Mouse (Mus musculus) liver, adult 2 months (tissue): ENCODE results near the gene Tmem132d. TPM values are rescaled to one million over a fixed set of nuclear protein-coding genes. Genes with fewer than 3 reads are reported as not detected.

Experiments used
- DNase-seq: peaks from one replicate; pipeline ENCODE4 v3.0.0-alpha.2; 2011; ENCODE audit warnings: low read depth, low spot score; ENCODE audit errors: extremely low read depth
- H3K27ac ChIP-seq: fragments of 200-500 bp; replicated peaks from 2 replicates; pipeline ENCODE4 v1.5.1; 2012; ENCODE audit warnings: low read depth, mild to moderate bottlenecking, control low read depth, inconsistent platforms, low read length; ENCODE audit not compliant: insufficient read depth
- H3K27me3 ChIP-seq: fragments of 200-500 bp; 2 replicates; pipeline ENCODE4 v1.6.1; 2012; ENCODE audit warnings: mild to moderate bottlenecking, moderate library complexity, low read length, inconsistent platforms; ENCODE audit not compliant: control insufficient read depth, insufficient read depth
- H3K36me3 ChIP-seq: fragments of 200-500 bp; 2 replicates; pipeline ENCODE4 v1.6.1; 2012; ENCODE audit warnings: low read length, inconsistent platforms; ENCODE audit not compliant: control insufficient read depth, insufficient read depth
- H3K4me1 ChIP-seq: fragments of 200-500 bp; 2 replicates; pipeline ENCODE4 v1.6.1; 2011; ENCODE audit warnings: low read length; ENCODE audit not compliant: control insufficient read depth, insufficient read depth
- H3K4me3 ChIP-seq: fragments of 200-500 bp; 2 replicates; pipeline ENCODE4 v1.5.1; 2011; ENCODE audit warnings: low read depth, mild to moderate bottlenecking, control low read depth, low read length, moderate library complexity; ENCODE audit not compliant: insufficient read depth
- H3K79me2 ChIP-seq: fragments of 200-500 bp; 2 replicates; pipeline ENCODE4 v1.6.1; 2012; ENCODE audit warnings: inconsistent platforms, mild to moderate bottlenecking, low read length, moderate library complexity; ENCODE audit not compliant: control insufficient read depth, insufficient read depth
- H3K9ac ChIP-seq: fragments of 200-500 bp; 2 replicates; pipeline ENCODE4 v1.6.1; 2012; ENCODE audit warnings: low read depth, mild to moderate bottlenecking, control low read depth, inconsistent platforms, low read length
- CTCF ChIP-seq: fragments of 200-500 bp; IDR thresholded peaks from 2 replicates; pipeline ENCODE4 v1.5.1; 2011; ENCODE audit warnings: low read depth, low read length, control low read depth
- POLR2A ChIP-seq: fragments of 200-500 bp; IDR thresholded peaks from 2 replicates; pipeline ENCODE4 v1.6.1; 2011; ENCODE audit warnings: low read length, control low read depth; ENCODE audit not compliant: insufficient read depth; ENCODE audit errors: extremely low read depth
- WGBS: fragments of 180-500 bp; shearing (Covaris S2); methylation state at CpG from one replicate; pipeline ENCODE4 v1.1.7; 2018; 5-methylcytosine and 5-hydroxymethylcytosine counted together
- polyA plus RNA-seq: library from polyadenylated mRNA; depleted of rRNA; stranded (reverse); fragments of >200 nt; gene quantifications from 2 replicates; pipeline ENCODE4 v1.2.3, GENCODE M21; 2012
- total RNA-seq: library from RNA; depleted of rRNA; stranded (reverse); fragments of >200 nt; gene quantifications from 2 replicates; pipeline ENCODE4 v1.2.3, GENCODE M21; 2014

Tmem132d gene
- total and polyA plus RNA-seq, 2 experiments, result not detected

- Histone ChIP-seq H3K27me3 (no peaks in the 10 kb centered on the region), H3K27ac (no peak overlapping the region), H3K4me3 (no peak overlapping the region), H3K4me1 (no peaks in the 10 kb centered on the region), H3K9ac (no peak overlapping the region), H3K36me3 (no peaks in the 10 kb centered on the region), H3K79me2 (no peaks in the 10 kb centered on the region)
- DNase-seq, result no peak
- no peak for TF ChIP-seq CTCF
- no peak for TF ChIP-seq POLR2A
- WGBS, result 86% methylated on average over 17 of the region's 17 CpGs
Observed at GRCm38 (mm10) chr5:128204685-128205320, 228.1 kb downstream of the Tmem132d start.

- H3K36me3 ChIP-seq, result no peaks in the 10 kb centered on the region
- no peak overlapping the region for H3K27ac ChIP-seq
- H3K4me3 ChIP-seq, result no peak overlapping the region
- H3K9ac ChIP-seq, result no peak overlapping the region
- TF ChIP-seq CTCF (no peak), POLR2A (no peak)
- H3K79me2 ChIP-seq, result no peaks in the 10 kb centered on the region
- no peak for DNase-seq
- H3K4me1 ChIP-seq, result no peaks in the 10 kb centered on the region
- WGBS, result 53% methylated on average over 9 of the region's 9 CpGs
- H3K27me3 ChIP-seq, result no peaks in the 10 kb centered on the region
Observed at GRCm38 (mm10) chr5:128203879-128204581, 228.8 kb downstream of the Tmem132d start.

DNA sequence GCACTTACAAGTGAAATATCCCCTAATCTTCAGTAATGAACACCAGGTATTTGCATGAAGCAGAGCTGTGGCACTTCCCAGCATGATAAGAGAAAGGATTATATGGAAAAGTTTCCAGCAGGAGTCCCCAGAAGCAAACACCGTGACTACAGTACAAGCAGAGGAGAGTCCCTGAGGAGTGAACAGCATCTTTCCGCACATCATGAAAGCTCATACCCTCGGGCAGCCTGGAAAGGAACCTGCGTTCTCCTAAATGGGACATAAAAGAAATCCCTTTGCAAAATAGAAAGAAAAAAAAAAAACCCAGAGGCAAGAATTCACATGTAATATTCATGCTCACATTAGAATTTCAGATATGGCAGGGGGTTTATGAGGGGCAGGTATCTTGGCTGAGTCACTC, 238.8 kb downstream of the Tmem132d start:
- no peak overlapping the region for H3K27ac ChIP-seq
- H3K9ac ChIP-seq, result no peak overlapping the region
- no peaks in the 10 kb centered on the region for H3K79me2 ChIP-seq
- H3K4me1 ChIP-seq, result no peaks in the 10 kb centered on the region
- TF ChIP-seq CTCF (no peak), POLR2A (no peak)
- H3K27me3 ChIP-seq, result no peaks in the 10 kb centered on the region
- 77% methylated on average over 4 of the region's 4 CpGs for WGBS
- no peaks in the 10 kb centered on the region for H3K36me3 ChIP-seq
- no peak overlapping the region for H3K4me3 ChIP-seq
- DNase-seq, result no peak

GRCm38 (mm10) chr5:128192485-128193055, 240.3 kb downstream of the Tmem132d start:
- Histone ChIP-seq H3K27me3 (no peaks in the 10 kb centered on the region), H3K36me3 (no peaks in the 10 kb centered on the region), H3K27ac (no peak overlapping the region), H3K4me3 (no peak overlapping the region), H3K9ac (no peak overlapping the region), H3K79me2 (no peaks in the 10 kb centered on the region), H3K4me1 (no peaks in the 10 kb centered on the region)
- WGBS, result 80% methylated on average over 6 of the region's 6 CpGs
- DNase-seq, result no peak
- no peak for TF ChIP-seq CTCF
- no peak for TF ChIP-seq POLR2A

GRCm38 (mm10) chr5:128191710-128192109, 241.2 kb downstream of the Tmem132d start:
- WGBS, result 83% methylated on average over 9 of the region's 9 CpGs
- H3K27me3 ChIP-seq, result 0 out of 2 replicates have a peak, but pooled peaks cover 1% of the 10 kb centered on the region
- H3K4me3 ChIP-seq, result no peak overlapping the region
- TF ChIP-seq CTCF (no peak), POLR2A (no peak)
- no peaks in the 10 kb centered on the region for H3K36me3 ChIP-seq
- H3K4me1 ChIP-seq, result no peaks in the 10 kb centered on the region
- no peak overlapping the region for H3K9ac ChIP-seq
- no peaks in the 10 kb centered on the region for H3K79me2 ChIP-seq
- no peak overlapping the region for H3K27ac ChIP-seq
- DNase-seq, result no peak

- H3K4me3 ChIP-seq, result no peak overlapping the region
- no peak overlapping the region for H3K9ac ChIP-seq
- TF ChIP-seq CTCF (no peak), POLR2A (no peak)
- no peaks in the 10 kb centered on the region for H3K36me3 ChIP-seq
- WGBS, result 79% methylated on average over 14 of the region's 14 CpGs
- H3K79me2 ChIP-seq, result no peaks in the 10 kb centered on the region
- H3K27ac ChIP-seq, result no peak overlapping the region
- no peak for DNase-seq
- no peaks in the 10 kb centered on the region for H3K4me1 ChIP-seq
- H3K27me3 ChIP-seq, result 0 out of 2 replicates have a peak, but pooled peaks cover 2% of the 10 kb centered on the region
Observed at GRCm38 (mm10) chr5:128190243-128190820, 242.5 kb downstream of the Tmem132d start.
